Mouse (Mus musculus): ENCODE data around the gene 4932429P05Rik. TPM values are rescaled to one million over a fixed set of nuclear protein-coding genes. Genes with fewer than 3 reads are reported as not detected.

The 4932429P05Rik gene
- polyA plus RNA-seq (2015; fragmentation: Nextera tagmentation; extraction: Ambion mirVana): not detected in 2 replicates

- H3K36me3 ChIP-seq: no peaks in the 10 kb centered on the region
- H3K4me2 ChIP-seq (replicated peaks): no peak within 1 kb of the TSS
- H3K4me1 ChIP-seq: no peaks in the 10 kb centered on the region
- no peak within 1 kb of the TSS for H3K4me3 ChIP-seq
- no peak within 1 kb of the TSS for H3K9ac ChIP-seq
- H3K27ac ChIP-seq: no peak within 1 kb of the TSS
- H3K27me3 ChIP-seq: no peaks in the 10 kb centered on the region
- H3K9me3 ChIP-seq: no peaks in the 10 kb centered on the region
- ATAC-seq (ENCODE audit: low FRiP score, low read depth): no peak
These were observed at the start of gene 4932429P05Rik for GRCm38 (mm10) chrX:89751968-89752367. Gene 4932429P05Rik (plus strand): TSS chrX:89752268.

Other genes starting within 250 kb of the 4932429P05Rik start
- gene 4930415L06Rik, start 180.6 kb downstream of the 4932429P05Rik start, polyA plus RNA-seq (2015; fragmentation: Nextera tagmentation; extraction: Ambion mirVana): not detected in 2 replicates

Measured in limb, embryonic 13.5 days (tissue).